Mouse (Mus musculus): Measurements from ENCODE around the gene Rptn.
"Not testable (repeated sequence)": the region's sequence is repeated elsewhere in the genome, so short reads cannot be mapped to it uniquely, and the experiment has no call there.

The Rptn gene

DNA sequence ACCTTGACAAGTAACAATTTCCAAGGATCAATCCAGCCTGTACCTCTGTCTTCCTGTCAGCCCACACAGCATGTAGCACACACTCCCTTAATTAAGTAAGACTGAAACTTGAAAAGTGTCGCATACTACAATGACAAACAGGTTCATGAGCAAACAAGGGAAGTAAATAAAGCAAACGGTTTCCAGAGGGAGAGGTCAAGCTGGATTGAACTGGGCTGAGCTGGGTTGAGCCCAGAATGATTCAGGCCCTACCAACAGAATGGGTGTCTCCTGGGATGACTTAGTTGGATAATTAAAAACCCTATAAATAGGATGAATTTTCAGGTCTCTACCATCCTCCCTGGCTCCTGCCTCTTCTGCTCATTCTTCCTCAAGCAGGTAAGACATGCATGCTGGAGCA, at the start of gene Rptn:
Gene Rptn, plus strand, starts transcription at position 334 of the 400 bp plus-strand sequence.
- DNase-seq: no peak

DNA sequence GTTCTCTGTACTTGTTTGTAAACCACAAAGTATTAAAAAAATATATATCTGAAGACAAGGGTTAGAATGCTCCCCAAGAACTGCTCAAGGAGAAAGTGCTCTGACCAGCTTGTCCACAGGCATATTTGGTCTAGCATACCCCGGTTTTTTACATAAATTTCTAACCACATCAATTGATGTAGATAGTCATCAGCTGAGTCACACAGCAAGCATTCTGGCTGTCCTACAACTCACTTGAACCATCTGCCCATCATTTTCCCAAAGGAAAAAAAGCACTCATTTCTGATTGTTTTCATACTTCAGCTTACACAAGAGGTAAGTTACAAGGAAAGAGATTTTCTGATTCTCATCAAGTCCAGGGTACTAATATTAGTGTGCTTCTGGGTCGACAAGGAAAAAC, 46.6 kb upstream of the Rptn start:
- DNase-seq: no peak

DNA sequence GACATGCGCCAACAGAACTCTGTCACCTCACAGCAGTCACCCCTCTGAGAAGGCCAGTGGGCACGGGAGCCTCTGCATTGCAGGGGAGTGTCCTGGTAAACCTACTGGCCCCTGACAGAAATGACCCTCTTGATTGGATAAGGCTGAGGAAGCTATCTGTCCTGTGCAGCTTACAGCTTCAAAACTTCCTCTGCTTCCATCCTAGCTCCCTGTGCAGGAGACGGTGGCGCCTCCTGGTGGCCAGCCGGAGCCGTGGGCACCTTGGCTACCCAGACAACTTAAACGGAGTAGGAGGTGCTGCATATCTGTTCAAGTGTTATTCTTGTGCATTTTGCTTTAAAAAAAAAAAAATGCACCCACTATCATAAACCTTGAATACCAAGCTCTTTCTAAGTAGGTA, 33.5 kb upstream of the Rptn start:
- DNase-seq: peak; percentile 41 to 42

DNA sequence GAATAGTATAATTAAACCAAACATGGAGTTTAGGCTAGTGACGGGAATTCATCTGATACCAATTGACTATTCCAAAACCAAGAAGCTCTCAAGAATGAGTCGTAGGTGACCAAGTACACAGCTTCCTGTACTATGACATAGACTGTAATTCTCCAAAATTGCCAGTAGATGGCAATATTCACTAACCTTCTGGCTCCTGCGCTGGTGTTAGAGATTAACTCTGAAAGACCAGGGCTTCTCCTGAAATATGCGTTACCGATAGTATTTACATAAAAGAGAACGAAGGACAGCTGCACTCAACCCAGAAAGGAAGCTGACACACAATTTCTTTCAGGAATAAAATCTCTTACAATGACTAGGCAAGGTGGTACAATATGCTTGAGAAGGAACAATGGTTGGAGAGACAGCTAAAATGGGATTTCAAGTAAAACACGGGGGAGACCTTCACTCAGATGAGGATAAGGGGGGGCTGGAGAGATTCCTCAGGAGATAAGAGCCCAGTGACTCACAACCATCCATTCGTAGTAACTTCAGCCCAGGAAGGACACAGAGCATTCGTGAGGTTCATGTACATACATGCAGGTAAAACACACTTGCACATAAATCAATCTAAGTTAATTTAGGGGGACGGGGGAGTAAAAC, 31.4 kb upstream of the Rptn start:
- no peak for DNase-seq

DNA sequence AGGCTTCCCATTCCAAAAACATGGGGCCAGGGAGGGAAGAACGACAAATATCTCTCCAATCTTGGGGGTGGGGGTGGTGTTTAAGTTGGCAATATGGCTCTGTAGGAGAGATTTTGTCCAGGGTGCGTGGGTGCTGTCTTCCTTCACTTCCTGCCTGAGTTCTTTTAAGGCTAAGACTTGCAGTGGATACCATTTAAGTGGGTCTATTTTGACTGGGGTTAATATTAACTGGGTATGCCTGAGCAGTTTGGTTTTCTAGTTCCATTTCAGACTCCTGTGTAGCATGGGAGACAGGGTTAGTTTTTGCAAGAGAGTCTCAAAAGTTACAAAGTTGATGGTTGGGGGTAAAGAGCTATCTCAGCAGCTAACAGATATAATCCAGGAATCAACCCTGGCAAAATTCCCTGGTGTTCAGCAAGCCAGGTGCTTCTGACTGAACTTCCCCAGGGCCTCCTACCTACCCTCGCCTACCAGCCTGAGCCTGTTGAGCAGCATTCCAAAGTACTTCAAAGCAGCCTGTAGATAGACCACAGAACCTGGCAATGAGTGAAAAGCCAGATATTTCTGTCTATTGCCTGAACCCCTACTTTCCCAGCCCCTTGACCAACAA, 26.4 kb upstream of the Rptn start:
- DNase-seq: no peak

DNA sequence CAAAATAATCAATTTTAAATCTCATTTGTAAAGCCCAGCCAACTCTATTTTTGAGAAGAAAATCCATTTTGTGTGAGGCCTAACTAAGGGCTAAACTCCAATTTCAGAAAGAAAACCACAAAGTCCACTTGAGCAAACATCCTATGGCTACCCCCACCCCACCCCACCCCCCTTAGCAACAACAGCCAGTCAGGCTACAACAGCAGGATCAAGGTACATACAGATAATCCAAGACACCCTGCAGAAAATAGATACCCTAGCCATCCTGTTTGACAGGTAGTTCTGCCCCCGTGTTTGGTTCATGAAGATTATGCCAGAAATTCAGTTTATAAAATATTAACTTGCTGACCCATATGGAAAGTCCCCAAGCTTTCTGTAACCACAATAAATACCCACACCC, 25.3 kb upstream of the Rptn start:
- no peak for DNase-seq

DNA sequence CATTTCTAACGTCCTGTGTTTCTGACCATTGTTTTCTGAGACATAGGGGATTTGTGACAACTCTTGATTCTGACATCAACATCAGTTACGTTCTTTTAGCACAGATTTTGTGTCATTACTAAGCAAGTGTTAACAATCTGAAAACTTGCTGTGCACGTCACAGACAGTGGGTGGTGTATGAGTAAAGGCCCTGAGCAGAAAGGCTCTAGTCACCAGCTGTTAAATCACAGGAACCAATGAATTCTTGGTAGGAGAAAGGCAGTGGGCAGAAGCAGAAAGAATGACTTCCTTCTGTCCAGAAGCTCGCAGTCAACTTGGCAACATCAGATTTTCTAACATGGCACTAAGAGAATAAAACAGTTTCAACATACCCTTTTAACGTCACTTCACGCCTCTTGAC, 20.1 kb upstream of the Rptn start:
- DNase-seq: no peak

DNA sequence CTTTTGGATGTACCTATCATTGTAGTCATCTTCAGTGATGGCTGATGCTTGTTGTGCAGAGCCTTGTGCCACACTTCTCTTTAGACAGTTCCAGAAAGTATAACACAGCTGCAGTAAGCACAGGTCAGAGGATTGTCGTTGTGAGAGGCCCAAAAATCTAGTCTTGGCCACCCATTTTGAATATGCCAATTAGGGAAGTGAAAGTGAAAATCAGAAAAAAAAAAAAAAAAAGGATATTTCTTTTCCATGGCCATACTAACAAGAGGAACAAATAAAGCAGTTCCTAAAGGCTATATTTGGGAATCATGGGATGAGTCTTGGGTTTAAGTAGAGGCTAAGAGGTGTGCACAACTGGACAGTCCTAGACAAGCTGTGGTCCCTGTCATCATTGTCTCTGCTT, 18.3 kb upstream of the Rptn start:
- DNase-seq: no peak

DNA sequence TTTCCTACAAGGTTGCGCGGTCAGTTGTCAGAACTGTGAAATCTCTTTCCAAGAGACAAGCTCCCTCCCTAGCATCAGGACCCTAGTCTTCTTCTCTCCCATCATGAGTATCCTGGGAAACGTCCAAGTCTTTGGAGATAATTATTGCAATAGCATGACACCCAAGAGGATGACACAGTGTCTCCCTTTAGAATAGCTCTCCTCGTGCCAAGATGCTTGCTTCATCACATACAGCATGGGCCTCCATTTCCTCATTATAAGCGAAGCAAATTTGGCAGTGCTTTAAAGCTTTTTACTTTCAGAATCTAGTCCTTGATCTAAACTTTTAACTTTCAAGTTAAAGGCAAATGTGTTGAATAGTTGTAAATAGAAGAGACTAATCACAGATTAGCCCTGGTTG, 17.9 kb upstream of the Rptn start:
- DNase-seq: no peak

DNA sequence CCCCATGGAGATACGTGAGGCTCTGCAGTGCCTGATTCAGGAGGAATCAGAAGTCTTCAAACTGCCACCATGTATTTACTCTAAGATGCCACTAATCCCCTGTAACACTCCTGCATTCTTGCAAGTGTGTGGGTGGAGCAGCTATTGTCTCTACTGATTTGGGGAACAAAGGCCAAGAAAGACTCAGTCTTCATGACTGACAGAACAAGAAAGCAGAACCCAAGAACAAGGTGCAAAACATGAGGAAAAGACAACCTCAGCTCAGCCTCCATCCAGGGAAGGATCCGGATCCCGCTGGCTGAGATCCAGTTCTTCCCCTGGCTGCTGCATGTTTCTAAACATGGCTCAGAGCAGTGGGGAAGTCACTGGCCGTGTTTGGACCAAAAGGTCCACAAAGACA, 15.4 kb upstream of the Rptn start:
- DNase-seq: no peak

DNA sequence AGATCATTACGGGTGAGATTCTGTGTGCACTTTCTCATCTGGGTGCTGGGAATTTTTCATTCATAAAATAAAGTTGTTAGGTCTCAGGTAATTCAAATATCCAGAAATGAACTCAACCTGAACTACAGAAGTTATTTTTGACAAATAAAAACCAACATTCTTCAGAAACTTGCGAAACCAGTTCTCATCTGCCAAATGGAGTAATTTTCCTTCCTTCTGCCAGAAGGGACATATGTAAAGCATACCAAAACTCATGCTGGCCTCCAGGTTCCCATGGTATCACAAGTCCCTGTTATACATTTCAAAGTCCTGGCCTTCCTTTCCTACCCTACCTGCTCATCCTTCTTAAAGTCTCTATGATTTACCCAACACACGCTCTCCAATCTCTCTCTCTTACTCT, 10.4 kb downstream of the Rptn start:
- no peak for DNase-seq

DNA sequence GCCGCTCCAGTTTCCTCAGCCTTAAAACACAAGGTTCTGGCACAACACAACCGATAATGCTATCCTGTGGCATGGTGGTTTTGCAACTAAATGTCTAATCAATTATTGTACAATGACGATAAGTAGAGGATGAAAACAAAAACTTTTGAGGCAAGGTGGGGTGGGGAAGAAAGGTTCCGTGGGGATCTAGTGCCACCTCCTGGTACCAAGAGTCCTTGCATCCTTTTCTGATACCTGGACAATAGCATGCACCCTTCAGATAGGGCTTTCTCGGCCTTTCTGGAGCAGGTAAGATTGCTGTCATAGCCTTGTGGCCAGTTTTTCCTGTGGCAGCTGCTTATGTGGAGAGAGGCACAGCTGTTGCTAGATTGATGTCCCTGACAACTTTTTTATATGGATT, 13.5 kb downstream of the Rptn start:
- DNase-seq: no peak

DNA sequence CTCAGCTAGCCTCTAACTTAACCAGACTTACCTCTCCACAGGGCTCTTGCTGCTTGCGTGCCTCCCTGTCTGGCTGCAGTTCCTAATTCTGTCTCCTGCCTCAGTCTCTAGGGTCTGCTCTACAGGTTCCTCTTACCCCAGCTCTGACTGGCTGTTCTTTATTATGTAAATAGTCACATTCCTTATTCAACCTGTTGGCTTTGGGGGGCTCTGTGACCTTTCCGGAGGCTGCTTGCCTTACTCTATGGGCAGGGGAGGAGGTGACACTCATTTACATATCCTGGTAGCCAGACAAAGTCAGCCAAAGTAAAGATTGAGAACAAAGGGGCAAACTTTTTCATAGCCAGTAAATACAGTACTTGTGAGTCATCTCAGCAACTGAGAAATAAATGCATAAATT, 18.4 kb downstream of the Rptn start:
- no peak for DNase-seq

DNA sequence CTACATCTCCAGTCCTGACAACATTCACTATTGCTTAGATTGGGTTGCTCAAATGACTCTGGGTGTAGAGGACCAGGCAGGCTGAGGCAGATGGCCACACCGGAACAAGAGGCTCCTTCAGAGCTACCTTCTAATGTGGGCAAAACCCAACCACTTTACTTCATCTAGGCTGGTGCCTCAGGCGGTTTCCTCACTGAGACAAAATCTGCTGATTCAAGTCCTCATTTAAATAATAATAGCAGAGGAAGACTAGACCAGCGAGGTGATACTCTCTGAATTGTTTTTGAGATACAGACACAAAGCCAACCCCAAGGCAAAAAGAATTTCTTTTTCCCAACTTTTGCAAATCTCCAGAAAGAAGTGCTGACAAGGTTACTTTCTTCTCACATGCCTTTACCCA, 38.2 kb downstream of the Rptn start:
- no peak for DNase-seq

DNA sequence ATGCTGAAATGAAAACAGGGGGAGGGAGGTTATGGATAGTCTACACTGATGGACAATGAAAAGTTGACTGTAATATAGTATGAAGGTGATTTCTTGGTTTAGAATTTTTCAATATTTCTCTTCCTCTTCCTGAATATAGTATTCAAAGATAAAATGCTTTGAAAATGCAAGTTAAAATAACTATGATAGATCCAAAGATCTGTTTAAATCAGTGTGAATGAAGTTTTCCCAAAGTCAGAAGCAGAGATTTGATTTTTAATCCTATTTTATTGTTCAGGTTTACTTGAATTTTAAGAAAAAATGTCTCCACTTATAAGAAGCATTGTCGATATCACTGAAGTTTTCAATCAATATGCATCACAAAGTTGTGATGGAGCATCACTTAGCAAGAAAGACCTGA, 48.5 kb downstream of the Rptn start, which contains the start of gene Tchh:
Gene Tchh, plus strand, starts transcription at position 301 of the 400 bp plus-strand sequence.
- DNase-seq: no peak

DNA sequence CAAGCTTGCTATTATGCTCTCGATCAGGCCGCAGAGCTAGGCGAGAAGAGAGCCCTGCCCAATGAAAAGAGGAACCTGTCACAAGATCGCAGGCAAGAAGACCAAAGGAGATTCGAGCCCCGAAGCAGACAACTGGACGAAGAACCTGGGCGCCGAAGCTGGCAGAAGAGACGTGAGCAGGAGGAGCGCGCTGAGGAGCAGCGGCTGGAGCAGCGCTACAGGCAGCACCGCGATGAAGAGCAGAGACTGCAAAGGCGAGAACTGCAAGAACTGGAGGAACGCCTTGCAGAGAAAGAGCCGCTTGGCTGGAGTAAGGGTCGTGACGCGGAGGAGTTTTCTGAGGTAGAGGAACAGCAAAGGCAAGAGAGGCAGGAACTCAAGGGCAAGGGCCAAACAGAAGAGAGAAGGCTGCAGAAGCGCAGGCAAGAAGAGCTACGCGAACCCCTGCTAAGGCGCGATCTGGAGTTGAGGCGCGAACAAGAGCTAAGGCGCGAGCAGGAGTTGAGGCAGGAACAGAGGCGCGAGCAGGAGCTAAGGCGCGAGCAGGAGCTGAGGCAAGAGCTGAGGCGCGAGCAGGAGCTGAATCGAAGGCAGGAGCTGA, 50.1 kb downstream of the Rptn start:
- peak; percentile 1 to 3 for DNase-seq

DNA sequence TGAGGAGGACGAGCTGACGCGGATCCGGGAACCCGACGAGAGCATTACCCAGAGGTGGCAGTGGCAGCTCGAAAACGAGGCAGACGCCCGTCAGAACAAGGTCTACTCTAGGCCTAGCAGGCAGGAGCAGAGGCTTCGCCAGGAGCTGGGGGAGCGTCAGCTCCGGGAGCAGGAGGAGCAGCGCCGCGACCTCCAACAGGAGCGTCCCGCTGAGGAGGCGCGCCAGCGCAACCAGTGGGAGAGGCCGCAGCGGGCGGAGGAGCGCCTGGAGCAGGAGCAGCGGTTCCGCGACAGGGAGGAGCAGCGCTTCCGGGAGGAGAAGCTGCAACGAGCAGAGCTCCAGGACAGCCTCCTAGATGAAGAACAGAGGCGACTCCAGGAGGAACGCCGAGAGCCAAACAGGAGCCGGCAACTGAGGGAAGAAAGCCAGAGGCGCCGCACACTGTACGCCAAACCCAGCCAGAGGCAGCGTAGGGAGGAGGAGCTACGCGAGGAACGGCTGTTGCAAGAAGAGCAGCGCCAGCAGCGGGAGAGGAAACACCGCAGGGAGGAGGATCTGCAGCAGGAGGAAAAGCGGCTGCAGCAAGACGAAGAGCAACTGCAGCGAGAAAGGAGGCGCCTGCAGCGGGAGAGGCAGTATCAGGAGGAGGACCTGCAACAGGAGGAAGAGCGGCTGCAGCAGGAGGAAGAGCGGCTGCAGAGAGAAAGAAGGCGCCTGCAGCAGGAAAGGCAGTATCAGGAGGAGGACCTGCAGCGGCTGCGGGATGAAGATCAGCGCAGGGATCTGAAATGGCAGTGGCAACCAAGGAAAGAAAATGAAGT, 51.1 kb downstream of the Rptn start:
- DNase-seq: peak; percentile 24 to 28

DNA sequence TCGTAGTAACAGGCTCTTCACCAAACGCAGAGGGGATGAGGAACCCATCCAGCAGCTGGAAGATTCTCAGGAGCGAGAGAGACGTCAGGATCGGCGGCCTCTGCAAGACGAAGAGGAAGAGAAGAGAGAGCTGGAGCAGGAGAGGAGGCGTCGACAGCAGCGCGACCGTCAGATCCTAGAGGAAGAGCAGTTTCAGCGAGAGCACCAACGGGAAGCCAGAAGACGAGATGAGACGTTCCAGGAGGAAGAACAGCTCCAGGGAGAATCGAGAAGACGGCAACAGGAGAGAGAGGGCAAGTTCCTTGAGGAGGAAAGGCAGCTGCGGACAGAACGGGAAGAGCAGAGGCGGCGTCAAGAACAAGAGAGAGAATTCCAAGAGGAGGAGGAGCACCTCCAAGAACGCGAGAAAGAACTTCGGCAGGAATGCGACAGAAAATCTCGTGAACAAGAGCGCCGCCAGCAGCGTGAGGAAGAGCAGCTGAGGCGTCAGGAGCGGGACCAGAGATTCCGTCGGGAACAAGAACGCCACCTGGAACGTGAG, 51.7 kb downstream of the Rptn start:
- DNase-seq: no peak

DNA sequence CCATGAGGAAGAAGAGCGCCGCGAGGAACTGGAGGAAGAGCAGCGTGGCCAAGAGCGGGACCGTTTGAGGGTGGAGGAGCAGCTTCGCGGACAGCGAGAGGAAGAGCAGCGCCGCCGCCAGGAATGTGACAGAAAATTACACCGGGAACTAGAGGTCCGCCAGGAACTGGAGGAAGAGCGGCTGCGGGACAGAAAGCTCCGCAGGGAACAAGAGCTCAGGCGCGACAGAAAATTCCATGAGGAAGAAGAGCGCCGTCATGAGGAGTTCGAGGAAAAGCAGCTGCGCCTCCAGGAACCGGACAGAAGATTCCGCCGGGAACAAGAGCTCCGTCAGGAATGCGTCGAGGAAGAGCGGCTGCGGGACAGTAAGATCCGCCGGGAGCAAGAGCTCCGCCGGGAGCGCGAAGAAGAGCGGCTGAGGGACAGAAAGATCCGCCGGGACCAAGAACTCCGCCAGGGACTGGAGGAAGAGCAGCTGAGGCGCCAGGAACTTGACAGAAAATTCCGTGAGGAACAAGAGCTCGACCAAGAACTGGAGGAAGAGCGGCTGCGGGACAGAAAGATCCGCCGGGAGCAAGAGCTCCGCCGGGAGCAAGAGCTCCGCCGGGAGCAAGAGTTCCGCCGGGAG, 52.7 kb downstream of the Rptn start:
- no peak for DNase-seq

DNA sequence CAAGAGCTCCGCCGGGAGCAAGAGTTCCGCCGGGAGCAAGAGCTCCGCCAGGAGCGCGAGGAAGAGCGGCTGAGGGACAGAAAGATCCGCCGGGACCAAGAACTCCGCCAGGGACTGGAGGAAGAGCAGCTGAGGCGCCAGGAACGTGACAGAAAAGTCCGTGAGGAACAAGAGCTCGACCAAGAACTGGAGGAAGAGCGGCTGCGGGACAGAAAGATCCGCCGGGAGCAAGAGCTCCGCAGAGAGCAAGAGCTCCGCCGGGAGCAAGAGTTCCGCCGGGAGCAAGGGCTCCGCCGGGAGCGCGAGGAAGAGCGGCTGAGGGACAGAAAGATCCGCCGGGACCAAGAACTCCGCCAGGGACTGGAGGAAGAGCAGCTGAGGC, 53.2 kb downstream of the Rptn start:
- not testable (repeated sequence) for DNase-seq

DNA sequence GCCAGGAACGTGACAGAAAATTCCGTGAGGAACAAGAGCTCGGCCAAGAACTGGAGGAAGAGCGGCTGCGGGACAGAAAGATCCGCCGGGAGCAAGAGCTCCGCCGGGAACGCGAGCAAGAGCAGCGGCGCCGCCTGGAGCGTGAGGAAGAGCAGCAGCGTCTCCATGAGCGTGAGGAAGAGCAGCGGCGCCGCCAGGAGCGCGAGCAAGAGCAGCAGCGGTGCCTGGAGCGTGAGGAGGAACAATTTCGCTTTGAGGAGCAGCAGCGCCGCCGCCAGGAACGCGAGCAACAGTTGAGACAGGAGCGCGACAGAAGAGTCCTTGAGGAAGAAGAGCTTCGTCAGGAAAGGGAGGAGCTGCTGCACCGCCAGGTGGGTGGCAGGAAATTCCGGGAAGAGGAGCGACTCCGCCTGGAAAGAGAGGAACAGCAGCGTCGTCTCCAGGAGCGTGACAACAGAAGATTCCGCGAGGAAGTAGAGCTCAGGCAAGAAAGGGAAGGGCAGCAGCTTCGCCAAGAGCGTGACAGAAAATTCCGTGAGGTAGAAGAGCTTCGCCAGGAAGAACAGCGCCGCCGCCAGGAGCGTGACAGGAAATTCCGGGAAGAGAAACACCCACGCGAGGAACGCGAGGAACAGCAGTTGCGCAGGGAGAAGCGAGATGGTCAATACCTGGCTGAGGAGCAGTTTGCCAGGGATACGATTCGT, 53.8 kb downstream of the Rptn start:
- DNase-seq: peak; percentile 6 to 8

All from thymus, postnatal 36 days (tissue).